Mouse (Mus musculus) MEL (cell line): ENCODE results near the gene Ggact.

Source experiments
- CHD1 ChIP-seq: IDR thresholded peaks from 2 replicates; pipeline ENCODE4 v1.6.1; 2012; ENCODE audit warnings: low read depth, mild to moderate bottlenecking, inconsistent platforms, low read length, improper control_type of control experiment
- CTCF ChIP-seq, 3 experiments: IDR thresholded peaks in 2 of 3; conservative IDR thresholded peaks in 1 of 3; 2 replicates each; pipeline ENCODE4 v1.5.1; 2011 to 2012; ENCODE audit warnings: low read length in 3 of 3, low read depth in 2 of 3, mild to moderate bottlenecking in 2 of 3, improper control_type of control experiment in 1 of 3, inconsistent platforms in 1 of 3, mixed read lengths in 1 of 3, moderate library complexity in 1 of 3; ENCODE audit not compliant: control insufficient read depth in 1 of 3, insufficient read depth in 1 of 3, poor library complexity in 1 of 3, severe bottlenecking in 1 of 3
- E2F4 ChIP-seq: IDR thresholded peaks from 2 replicates; pipeline ENCODE4 v1.6.1; 2011; ENCODE audit warnings: low read depth, low read length, improper control_type of control experiment, borderline replicate concordance
- GATA1 ChIP-seq: IDR thresholded peaks from 2 replicates; pipeline ENCODE4 v1.6.1; 2011; ENCODE audit warnings: low read depth, low read length, improper control_type of control experiment
- MYC ChIP-seq: IDR thresholded peaks from 2 replicates; pipeline ENCODE4 v1.6.1; 2011; ENCODE audit warnings: low read depth, mild to moderate bottlenecking, low read length, improper control_type of control experiment, moderate library complexity
- POLR2A ChIP-seq, 2 experiments: IDR thresholded peaks; 2 replicates each; pipeline ENCODE4 v1.6.1; 2011 to 2012; ENCODE audit warnings: low read length in 2 of 2, mild to moderate bottlenecking in 2 of 2, control low read depth in 1 of 2, improper control_type of control experiment in 1 of 2, low read depth in 1 of 2, moderate library complexity in 1 of 2; ENCODE audit not compliant: control insufficient read depth in 1 of 2, insufficient read depth in 1 of 2, poor library complexity in 1 of 2

GRCm38 (mm10) chr14:122920011-122920410 lies 6.5 kb upstream of the Ggact start:
- TF ChIP-seq CTCF (IDR thresholded peaks at IDR 0.05 in 2 of 3, conservative IDR thresholded peaks at IDR 0.05 in 1 of 3; ENCODE audit: control insufficient read depth in 1 of 3, insufficient read depth in 1 of 3, low read depth in 2 of 3, low read length in 3 of 3, poor library complexity in 1 of 3, severe bottlenecking in 1 of 3), result no peak
- no peak for TF ChIP-seq POLR2A (IDR thresholded peaks at IDR 0.05; ENCODE audit: control insufficient read depth in 1 of 2, insufficient read depth in 1 of 2, low read depth in 1 of 2, low read length in 2 of 2, poor library complexity in 1 of 2)
- no peak for TF ChIP-seq MYC
- no peak for TF ChIP-seq CHD1
- no peak for TF ChIP-seq GATA1
- no peak for TF ChIP-seq E2F4
